In the genomic region with DNA sequence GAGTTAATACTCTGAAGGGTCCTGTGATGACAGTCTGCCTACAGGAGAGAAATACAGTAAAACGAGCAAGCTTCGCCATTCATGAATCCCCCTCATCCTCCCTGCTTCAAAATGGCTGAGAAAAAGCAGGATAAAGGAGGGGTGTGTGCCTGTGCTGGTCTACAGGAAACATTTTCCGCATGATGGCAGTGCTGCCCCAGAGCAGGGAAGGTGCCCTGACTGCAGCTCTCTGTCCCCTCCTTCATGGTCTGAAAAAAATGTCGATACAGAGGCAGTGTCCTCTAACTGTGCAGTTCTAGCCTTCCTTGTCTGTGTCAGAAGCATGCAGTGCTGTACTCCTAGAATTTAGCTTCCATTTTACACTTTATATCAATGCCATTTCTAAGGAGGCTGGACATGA, we compare ENCODE assay signal across 7 mouse cellular contexts.
DNase-seq lines count a peak whose midpoint lies in the region; ATAC-seq and TF ChIP-seq lines count a peak whose summit lies in the region.
"Not testable (repeated sequence)": the region's sequence is repeated elsewhere in the genome, so short reads cannot be mapped to it uniquely, and the experiment has no call there.

No protein-coding gene starts in this region.

- H3K9ac ChIP-seq in heart, adult 2 months (ENCODE audit: low read depth, low read length); hindbrain, embryonic 16.5 days (ENCODE audit: low read depth, low read length); kidney, embryonic 16.5 days (replicated peaks; ENCODE audit: low read length); lung, embryonic 14.5 days; midbrain, embryonic 16.5 days (ENCODE audit: low read depth, low read length): not testable (repeated sequence)

- TF ChIP-seq EP300 in heart, adult 2 months (IDR thresholded peaks at IDR 0.05; ENCODE audit: insufficient read depth, low read depth, low read length) = not testable (repeated sequence)

- H3K27me3 ChIP-seq in heart, adult 2 months (ENCODE audit: control insufficient read depth, insufficient read depth, low read length); hindbrain, embryonic 16.5 days (replicated peaks; ENCODE audit: control insufficient read depth, insufficient read depth, low read length); kidney, embryonic 16.5 days (ENCODE audit: insufficient read depth, low read length); lung, embryonic 14.5 days (ENCODE audit: insufficient read depth, low read length); midbrain, embryonic 16.5 days (ENCODE audit: control insufficient read depth, insufficient read depth, low read depth, low read length): not testable (repeated sequence)

- not testable (repeated sequence) for H3K4me1 ChIP-seq in heart, adult 2 months (ENCODE audit: control insufficient read depth, insufficient read depth, low read length); hindbrain, embryonic 16.5 days (ENCODE audit: control insufficient read depth, insufficient read depth, low read depth, low read length); kidney, embryonic 16.5 days (ENCODE audit: insufficient read depth, low read length); lung, embryonic 14.5 days (ENCODE audit: insufficient read depth); midbrain, embryonic 16.5 days (ENCODE audit: control insufficient read depth, insufficient read depth, low read length)

- WGBS in heart, adult 2 months = 68% methylated on average over 4 of the region's 4 CpGs
- 78% methylated on average over 4 of the region's 4 CpGs for WGBS in hindbrain, embryonic 16.5 days
- WGBS in kidney, embryonic 16.5 days = 72% methylated on average over 4 of the region's 4 CpGs
- WGBS in lung, embryonic 14.5 days = 80% methylated on average over 4 of the region's 4 CpGs
- 87% methylated on average over 4 of the region's 4 CpGs for WGBS in midbrain, embryonic 16.5 days

- peak; percentile 27; the same call in 1 of the 2 replicates for ATAC-seq in hindbrain, embryonic 16.5 days
- peak; percentile 31; the same call in 1 of the 2 replicates for ATAC-seq in kidney, embryonic 16.5 days (ENCODE audit: low FRiP score, low TSS enrichment)
- not testable (repeated sequence) for ATAC-seq in lung, embryonic 14.5 days (ENCODE audit: insufficient read depth)
- ATAC-seq in midbrain, embryonic 16.5 days = 0 out of 2 replicates have a peak, but pooled peaks have one; percentile 36

- not testable (repeated sequence) for TF ChIP-seq POLR2A in heart, adult 2 months (IDR thresholded peaks at IDR 0.05; ENCODE audit: insufficient read depth, low read depth, low read length)

- peak; percentile 43 for DNase-seq in adrenal gland, postnatal 14 days
- DNase-seq in heart, adult 2 months = peak in 1 of 2 experiments; percentile 44
- peak; percentile 44 for DNase-seq in lung, embryonic 14.5 days
- DNase-seq in right cerebral cortex, postnatal 14 days = peak; percentile 22

- H3K36me3 ChIP-seq in heart, adult 2 months (ENCODE audit: control insufficient read depth, insufficient read depth, low read length); hindbrain, embryonic 16.5 days (ENCODE audit: control insufficient read depth, insufficient read depth, low read length); lung, embryonic 14.5 days (ENCODE audit: insufficient read depth); midbrain, embryonic 16.5 days (ENCODE audit: control insufficient read depth, insufficient read depth, low read length): not testable (repeated sequence)
- peaks cover 20% of the 10 kb centered on the region for H3K36me3 ChIP-seq in kidney, embryonic 16.5 days (ENCODE audit: insufficient read depth, low read length)

- not testable (repeated sequence) for H3K4me3 ChIP-seq in heart, adult 2 months; hindbrain, embryonic 16.5 days (ENCODE audit: low read length); kidney, embryonic 16.5 days (ENCODE audit: low read length); lung, embryonic 14.5 days (ENCODE audit: low read depth, low read length); midbrain, embryonic 16.5 days (ENCODE audit: low read depth, low read length)

- intact Hi-C loops in heart, adult 2 months (cut with DNase I) = loop anchor here (5.0 kb wide), 1 partner anchor 43 kb away; no protein-coding TSS in a partner anchor

- not testable (repeated sequence) for H3K4me2 ChIP-seq in hindbrain, embryonic 16.5 days (ENCODE audit: low read length); kidney, embryonic 16.5 days (replicated peaks; ENCODE audit: low read depth, low read length); lung, embryonic 14.5 days; midbrain, embryonic 16.5 days (ENCODE audit: low read length)

- H3K9me3 ChIP-seq in hindbrain, embryonic 16.5 days (ENCODE audit: control insufficient read depth, low read length); kidney, embryonic 16.5 days (ENCODE audit: low read length); lung, embryonic 14.5 days (ENCODE audit: low read depth, low read length); midbrain, embryonic 16.5 days (replicated peaks; ENCODE audit: control insufficient read depth, low read length, poor library complexity, severe bottlenecking): not testable (repeated sequence)

- H3K27ac ChIP-seq in heart, adult 2 months; hindbrain, embryonic 16.5 days (ENCODE audit: low read depth, low read length); kidney, embryonic 16.5 days (ENCODE audit: low read length); lung, embryonic 14.5 days (ENCODE audit: low read depth); midbrain, embryonic 16.5 days (ENCODE audit: low read length): not testable (repeated sequence)

- H3K79me2 ChIP-seq in heart, adult 2 months (replicated peaks; ENCODE audit: control insufficient read depth, insufficient read depth, low read length) = not testable (repeated sequence)

- TF ChIP-seq CTCF in heart, adult 2 months (IDR thresholded peaks at IDR 0.05) = peak; percentile 54
- TF ChIP-seq CTCF in lung, embryonic 14.5 days (IDR thresholded peaks at IDR 0.05; ENCODE audit: low read depth) = 0 out of 2 replicates have a peak, but pooled peaks have one; percentile 15
